Mouse (Mus musculus) lung, embryonic 15.5 days (tissue): ENCODE results near the gene Wdr24. TPM values are rescaled to one million over a fixed set of nuclear protein-coding genes. Genes with fewer than 3 reads are reported as not detected.

ENCODE experiments used
- ATAC-seq: fragments of 200-750 bp; cut with Nextera tagmentation; 2 replicates; pipeline ENCODE4 v1.8.0; 2017; ENCODE audit warnings: moderate number of reproducible peaks, borderline replicate concordance; ENCODE audit not compliant: low FRiP score, low TSS enrichment; ENCODE audit errors: extremely low read depth
- H3K27ac ChIP-seq: fragments of 300-500 bp; sonication (generic); 2 replicates; pipeline ENCODE4 v1.5.1; 2015; ENCODE audit warnings: moderate library complexity, mild to moderate bottlenecking, inconsistent platforms
- H3K27me3 ChIP-seq: fragments of 300-500 bp; sonication (generic); 2 replicates; pipeline ENCODE4 v1.6.1; 2015; ENCODE audit warnings: inconsistent platforms
- H3K36me3 ChIP-seq: fragments of 300-500 bp; sonication (generic); 2 replicates; pipeline ENCODE4 v1.6.1; 2015; ENCODE audit warnings: inconsistent platforms
- H3K4me1 ChIP-seq: fragments of 300-500 bp; sonication (generic); 2 replicates; pipeline ENCODE4 v1.6.1; 2015; ENCODE audit warnings: inconsistent platforms
- H3K4me2 ChIP-seq: fragments of 300-500 bp; sonication (generic); 2 replicates; pipeline ENCODE4 v1.6.1; 2015; ENCODE audit warnings: inconsistent platforms, mild to moderate bottlenecking, moderate library complexity
- H3K4me3 ChIP-seq: fragments of 300-500 bp; sonication (generic); 2 replicates; pipeline ENCODE4 v1.5.1; 2015; ENCODE audit warnings: mild to moderate bottlenecking, inconsistent platforms
- H3K9ac ChIP-seq: fragments of 300-500 bp; sonication (generic); 2 replicates; pipeline ENCODE4 v1.6.1; 2015; ENCODE audit warnings: inconsistent platforms
- H3K9me3 ChIP-seq: fragments of 300-500 bp; sonication (generic); 2 replicates; pipeline ENCODE4 v1.6.1; 2016; ENCODE audit warnings: inconsistent platforms
- WGBS: fragments of 180-500 bp; shearing (Covaris S2); methylation state at CpG from one replicate; pipeline ENCODE4 v1.1.7; 2015; 5-methylcytosine and 5-hydroxymethylcytosine counted together
- polyA plus RNA-seq: library from polyadenylated mRNA; unstranded; fragments of >200 nt; fragmentation: Nextera tagmentation; extraction: Ambion mirVana; gene quantifications from 2 replicates; pipeline ENCODE4 v1.2.1, GENCODE M21; 2015

Gene Wdr24
- polyA plus RNA-seq, 1 experiment from 2014 or later: 26.5 TPM

DNA sequence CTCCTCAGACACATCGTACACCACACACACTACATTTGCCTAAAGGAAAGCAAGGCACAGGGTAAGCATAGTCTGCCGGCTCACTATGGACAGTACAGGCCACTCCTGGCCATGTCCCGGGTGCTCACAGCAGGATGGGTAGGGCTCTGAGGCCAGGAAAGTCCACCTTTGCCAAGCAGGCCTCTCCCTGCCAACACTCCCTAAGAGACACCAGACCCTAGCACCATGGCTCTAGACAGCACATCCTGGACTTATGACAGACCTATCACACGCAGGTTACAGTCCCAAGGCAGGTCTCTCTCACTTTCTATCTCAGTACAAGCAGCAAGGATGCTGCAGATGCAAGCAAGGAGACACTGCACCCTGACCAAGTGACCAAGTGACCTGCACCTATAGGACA, 19.7 kb downstream of the Wdr24 start:
- peaks cover 48% of the 10 kb centered on the region for H3K36me3 ChIP-seq
- H3K27me3 ChIP-seq: no peaks in the 10 kb centered on the region
- no peak overlapping the region for H3K9ac ChIP-seq
- H3K4me1 ChIP-seq: peaks cover 15% of the 10 kb centered on the region
- peak overlapping the region; percentile 82 for H3K4me2 ChIP-seq
- H3K27ac ChIP-seq: no peak overlapping the region
- peak overlapping the region; percentile 77 for H3K4me3 ChIP-seq
- H3K9me3 ChIP-seq: no peaks in the 10 kb centered on the region
- no peak for ATAC-seq
- WGBS: 94% methylated on average over 4 of the region's 4 CpGs

DNA sequence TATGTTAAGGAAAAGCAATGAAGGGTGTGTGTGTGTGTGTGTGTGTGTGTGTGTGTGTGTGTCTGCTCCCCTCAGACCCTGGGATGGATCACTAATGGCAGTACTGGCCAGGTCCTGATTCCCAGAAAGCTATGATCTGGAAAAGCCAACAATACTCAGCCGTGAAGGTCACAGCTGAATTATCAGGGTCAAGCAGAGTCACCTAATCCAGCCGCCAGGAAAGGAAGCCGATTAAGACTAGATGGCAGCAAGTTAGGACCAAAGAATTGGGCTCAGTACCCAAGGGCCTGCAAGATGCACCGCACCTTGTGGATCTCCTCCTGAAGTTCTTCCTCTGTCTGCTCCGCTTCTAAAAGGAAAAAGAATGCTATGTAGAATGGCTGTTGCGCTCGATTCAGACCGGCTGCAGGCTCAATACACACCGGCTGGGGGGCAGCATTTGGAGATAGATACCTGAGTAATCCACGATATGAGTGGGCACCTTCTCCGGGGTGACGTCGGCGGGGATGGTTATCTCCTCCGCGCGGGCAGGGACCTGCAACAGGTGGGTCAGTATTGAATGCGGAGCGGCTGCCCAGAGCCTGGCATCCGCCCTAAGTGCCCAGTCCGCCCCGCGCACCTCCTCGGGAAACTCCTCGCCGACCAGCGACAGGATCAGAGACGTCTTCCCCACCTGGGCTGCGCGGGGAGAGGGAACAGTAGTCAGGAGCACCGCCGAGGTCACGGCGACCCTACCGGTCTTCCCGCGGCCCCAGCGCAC, 20.4 kb downstream of the Wdr24 start:
- Histone ChIP-seq H3K4me1 (peaks cover 15% of the 10 kb centered on the region), H3K4me2 (peak overlapping the region; percentile 82), H3K9me3 (no peaks in the 10 kb centered on the region), H3K9ac (peak overlapping the region; percentile 78), H3K4me3 (peak overlapping the region; percentile 77), H3K27me3 (no peaks in the 10 kb centered on the region), H3K36me3 (peaks cover 46% of the 10 kb centered on the region), H3K27ac (peak overlapping the region; percentile 80)
- 1% methylated on average over 38 of the region's 38 CpGs for WGBS
- no peak; the same call in 1 of the 2 replicates for ATAC-seq

DNA sequence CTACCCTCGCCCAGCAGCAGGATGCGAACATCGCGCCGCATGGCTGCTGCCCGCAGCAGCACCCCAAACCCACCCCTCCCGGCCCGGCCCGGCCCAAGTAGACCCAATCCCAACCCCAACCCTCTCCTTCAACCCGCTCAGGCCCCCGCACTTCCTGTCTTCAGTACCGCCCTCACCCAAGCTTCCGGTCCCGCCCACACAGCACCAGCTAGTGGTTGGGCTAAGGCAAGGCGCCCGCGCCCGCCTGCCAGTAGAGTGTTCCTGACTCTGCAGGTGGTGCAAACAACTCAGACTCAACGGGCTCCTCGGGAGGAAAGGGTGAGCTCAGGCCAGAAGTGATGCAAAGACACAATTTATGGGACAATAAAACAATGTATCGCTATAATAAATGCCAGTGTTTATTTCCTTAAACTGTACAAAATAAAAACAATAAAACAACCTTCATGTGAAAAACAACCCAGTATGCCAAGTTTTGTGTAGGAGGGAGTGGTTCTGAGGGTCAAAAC, 21.0 kb downstream of the Wdr24 start, which contains the start of gene Rhot2:
TSS of gene Rhot2 (minus strand) at position 456 of the 506 bp plus-strand sequence.
- H3K9ac ChIP-seq: peak within 1 kb of the TSS; percentile 78
- peak within 1 kb of the TSS; percentile 82 for H3K4me2 ChIP-seq
- peaks cover 42% of the 10 kb centered on the region for H3K36me3 ChIP-seq
- H3K27me3 ChIP-seq: no peaks in the 10 kb centered on the region
- H3K4me1 ChIP-seq: peaks cover 15% of the 10 kb centered on the region
- peak within 1 kb of the TSS; percentile 80 for H3K27ac ChIP-seq
- WGBS: under 1% methylated on average over 21 of the region's 21 CpGs
- H3K9me3 ChIP-seq: no peaks in the 10 kb centered on the region
- peak within 1 kb of the TSS; percentile 77 for H3K4me3 ChIP-seq
- ATAC-seq: peak; percentile 94

DNA sequence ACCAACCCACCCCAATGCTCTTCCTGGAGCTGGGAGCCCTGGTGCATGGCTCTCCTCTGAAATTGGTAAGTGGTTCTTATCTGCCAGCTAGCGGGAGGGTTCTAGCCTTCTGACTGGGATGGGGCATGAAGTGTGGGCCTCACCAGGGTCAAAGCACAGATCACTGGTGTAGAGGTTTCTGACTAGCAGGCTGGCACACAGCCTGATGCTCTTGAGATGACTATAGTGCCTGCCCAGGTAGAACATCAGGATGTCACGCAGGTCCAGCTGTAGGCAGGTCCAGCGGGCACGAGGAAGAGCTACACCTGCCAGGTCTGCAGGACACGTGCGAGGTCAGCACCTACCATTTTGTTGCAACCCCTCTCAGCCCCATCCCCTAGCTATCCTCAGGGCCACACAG, 36.8 kb downstream of the Wdr24 start:
- H3K4me3 ChIP-seq: peak overlapping the region; percentile 70; the same call in 1 of the 2 replicates
- no peak for ATAC-seq
- H3K27me3 ChIP-seq: no peaks in the 10 kb centered on the region
- peaks cover 16% of the 10 kb centered on the region for H3K4me1 ChIP-seq
- H3K9me3 ChIP-seq: no peaks in the 10 kb centered on the region
- H3K36me3 ChIP-seq: no peaks in the 10 kb centered on the region
- WGBS: 86% methylated on average over 6 of the region's 6 CpGs
- H3K9ac ChIP-seq: peak overlapping the region; percentile 68; the same call in 1 of the 2 replicates
- H3K27ac ChIP-seq: no peak overlapping the region
- peak overlapping the region; percentile 82 for H3K4me2 ChIP-seq

DNA sequence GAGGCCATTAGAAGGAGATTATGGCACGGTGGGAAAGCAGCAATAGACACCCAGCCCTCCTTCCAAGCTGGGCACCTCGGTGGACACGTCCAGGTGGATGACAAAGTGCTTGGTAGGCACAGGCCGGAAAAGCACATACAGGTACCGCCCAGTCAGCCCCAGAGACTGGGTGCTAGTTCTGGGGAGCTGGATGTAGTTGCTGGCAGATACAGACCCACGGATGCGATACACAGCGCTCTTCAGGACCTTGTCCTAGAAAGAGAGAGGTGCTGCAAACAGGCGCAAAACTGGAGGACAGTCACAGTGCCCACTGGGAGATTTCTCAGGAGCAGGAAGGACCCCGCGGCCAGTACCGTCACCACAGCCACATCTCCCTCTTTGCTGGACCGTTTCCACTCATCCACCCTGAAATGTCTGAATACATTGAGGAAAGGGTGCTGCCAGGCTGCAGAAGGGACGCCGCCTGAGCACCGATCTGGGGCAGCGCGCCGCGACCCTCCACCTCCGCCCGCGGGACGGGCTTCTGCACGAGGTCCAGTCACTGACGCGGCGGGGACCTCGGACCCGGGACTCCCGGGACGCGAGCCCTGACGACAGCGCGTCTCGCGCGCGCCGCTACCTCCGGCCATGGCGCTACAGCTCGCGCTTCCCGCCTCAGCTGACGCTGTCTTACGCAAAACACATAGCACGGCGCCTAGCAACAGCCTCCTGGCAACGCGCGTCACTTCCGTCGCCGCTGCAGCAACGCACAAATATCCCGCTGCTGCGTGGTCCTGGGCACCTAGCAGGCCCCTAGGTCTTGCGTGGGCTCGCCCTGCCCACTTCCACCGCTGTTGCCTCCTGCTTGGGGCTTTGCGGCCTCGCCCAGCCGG, 37.6 kb downstream of the Wdr24 start, which contains the start of gene Wdr90:
TSS of gene Wdr90 (minus strand) at position 670 of the 872 bp plus-strand sequence.
- ATAC-seq: peak; percentile 93
- H3K9me3 ChIP-seq: no peaks in the 10 kb centered on the region
- H3K27me3 ChIP-seq: no peaks in the 10 kb centered on the region
- peak within 1 kb of the TSS; percentile 62 for H3K27ac ChIP-seq
- H3K9ac ChIP-seq: peak within 1 kb of the TSS; percentile 68
- no peaks in the 10 kb centered on the region for H3K36me3 ChIP-seq
- WGBS: 3% methylated on average over 62 of the region's 65 CpGs
- H3K4me2 ChIP-seq: peak within 1 kb of the TSS; percentile 82
- H3K4me1 ChIP-seq: peaks cover 16% of the 10 kb centered on the region
- H3K4me3 ChIP-seq: peak within 1 kb of the TSS; percentile 70

DNA sequence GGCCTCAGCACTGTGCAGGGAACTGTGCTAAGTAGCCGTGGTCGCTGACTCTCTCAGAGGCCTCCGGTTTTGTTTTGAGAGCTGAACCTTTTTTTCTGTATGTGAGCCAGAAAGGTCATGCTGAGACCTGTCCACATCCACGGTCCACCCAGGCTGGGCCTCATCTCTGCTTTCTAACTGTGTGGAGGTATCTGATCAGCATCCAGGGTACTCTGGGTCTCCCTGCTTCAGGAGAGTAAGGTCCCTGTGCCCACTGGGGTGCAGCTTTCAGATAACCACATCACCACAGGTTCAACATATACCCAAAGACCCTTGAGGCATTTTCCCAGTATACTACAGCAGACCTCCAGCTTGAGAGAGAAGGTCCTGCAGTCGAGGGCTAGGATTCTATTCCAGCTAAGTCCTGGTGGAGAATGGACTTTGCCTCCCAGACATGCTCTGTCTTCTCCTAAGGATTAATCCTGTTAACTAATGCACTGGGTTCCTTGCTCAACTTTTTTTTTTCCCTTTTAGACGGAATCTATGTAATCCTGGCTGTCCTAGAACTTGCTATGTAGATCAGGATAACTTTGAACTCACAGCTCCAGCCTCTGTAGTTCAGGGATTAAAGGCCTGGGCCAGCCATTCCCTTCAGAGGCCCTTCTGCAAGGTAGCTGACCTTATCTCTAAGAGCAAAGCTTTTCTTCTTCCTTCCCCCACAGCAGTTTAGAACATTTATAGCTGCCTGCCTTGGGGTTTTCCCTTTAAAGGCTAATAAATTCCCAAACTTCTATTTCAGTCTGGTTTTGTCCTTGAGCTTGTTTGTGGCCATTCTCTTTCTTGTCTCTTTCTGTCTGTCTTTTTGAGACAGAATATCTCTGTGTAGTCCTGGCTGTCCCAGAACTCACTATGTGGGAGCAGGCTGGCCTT, 38.5 kb downstream of the Wdr24 start:
- no peaks in the 10 kb centered on the region for H3K36me3 ChIP-seq
- peak; percentile 33; the same call in 1 of the 2 replicates for ATAC-seq
- H3K4me1 ChIP-seq: peaks cover 16% of the 10 kb centered on the region
- peak overlapping the region; percentile 70 for H3K4me3 ChIP-seq
- H3K9me3 ChIP-seq: no peaks in the 10 kb centered on the region
- peak overlapping the region; percentile 68 for H3K9ac ChIP-seq
- H3K27me3 ChIP-seq: no peaks in the 10 kb centered on the region
- WGBS: 13% methylated on average over 6 of the region's 6 CpGs
- H3K4me2 ChIP-seq: peak overlapping the region; percentile 82
- peak overlapping the region; percentile 62 for H3K27ac ChIP-seq

DNA sequence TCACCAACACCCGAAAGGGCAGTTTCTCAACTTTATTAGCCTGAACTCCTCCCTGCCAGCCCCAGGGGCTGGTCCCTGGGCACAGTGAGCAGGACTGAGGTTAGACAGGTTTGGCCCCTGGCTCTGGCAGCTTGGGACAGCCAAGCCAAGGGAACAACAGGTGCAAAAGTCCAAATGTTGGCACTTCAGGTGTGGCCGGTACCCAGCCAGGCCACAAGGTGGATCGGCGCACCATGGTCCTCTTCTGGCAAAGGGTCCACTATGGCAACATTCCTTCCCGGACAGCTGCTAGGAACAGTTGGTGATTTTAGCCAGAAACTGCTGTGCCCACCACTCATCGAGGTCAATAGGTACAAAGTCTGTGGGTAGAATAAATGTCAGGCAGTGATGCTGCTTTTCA, 40.3 kb downstream of the Wdr24 start:
- Histone ChIP-seq H3K9me3 (no peaks in the 10 kb centered on the region), H3K4me1 (peaks cover 26% of the 10 kb centered on the region), H3K9ac (no peak overlapping the region), H3K36me3 (no peaks in the 10 kb centered on the region), H3K4me3 (no peak overlapping the region), H3K27me3 (no peaks in the 10 kb centered on the region), H3K27ac (no peak overlapping the region), H3K4me2 (no peak overlapping the region)
- ATAC-seq: no peak
- WGBS: 82% methylated on average over 6 of the region's 6 CpGs

DNA sequence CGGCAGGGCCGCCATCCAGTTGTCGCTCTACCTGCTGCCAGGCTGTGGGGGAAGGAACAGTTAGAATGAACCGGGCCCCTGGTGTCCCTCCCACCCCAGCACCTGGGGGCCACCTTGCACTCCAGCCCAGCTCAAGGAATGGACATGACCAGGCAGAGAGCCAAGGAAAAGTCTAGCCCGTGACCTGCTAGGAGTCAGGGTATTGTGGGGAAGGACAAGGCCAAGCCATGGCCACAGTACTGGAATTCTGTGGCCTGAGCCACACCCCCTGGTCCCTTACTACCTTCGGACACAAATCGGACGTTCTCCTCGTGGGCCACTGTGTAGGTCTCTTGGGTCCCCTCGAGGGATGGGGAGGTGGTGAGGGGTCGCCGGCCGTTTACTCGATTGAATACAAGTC, 40.9 kb downstream of the Wdr24 start:
- 93% methylated on average over 14 of the region's 14 CpGs for whole genome bisulfite sequencing
- H3K4me3 ChIP-seq: no peak overlapping the region
- no peaks in the 10 kb centered on the region for H3K27me3 ChIP-seq
- no peaks in the 10 kb centered on the region for H3K36me3 ChIP-seq
- no peak for ATAC-seq
- no peak overlapping the region for H3K27ac ChIP-seq
- no peaks in the 10 kb centered on the region for H3K9me3 ChIP-seq
- no peak overlapping the region for H3K9ac ChIP-seq
- no peak overlapping the region for H3K4me2 ChIP-seq
- H3K4me1 ChIP-seq: peaks cover 31% of the 10 kb centered on the region

DNA sequence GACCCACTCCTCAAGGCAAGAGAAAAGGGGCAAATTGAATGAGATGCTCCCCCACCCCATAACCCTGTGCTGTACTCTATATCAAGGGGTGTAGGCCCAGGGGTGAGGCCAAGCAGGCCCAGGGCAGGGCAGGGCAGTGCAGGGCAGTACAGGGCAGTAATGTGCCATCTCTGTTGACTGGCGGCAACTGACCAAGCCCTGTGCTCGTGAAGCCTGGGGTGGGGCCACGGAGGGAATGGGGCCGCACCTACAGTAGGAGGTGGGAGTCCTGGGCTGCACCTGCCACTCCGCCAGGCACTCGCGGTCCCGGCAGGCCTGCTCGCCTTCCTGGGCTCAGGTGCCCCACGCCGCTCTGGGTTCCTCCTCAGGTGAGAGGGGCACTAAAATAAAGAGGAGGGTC, 41.9 kb downstream of the Wdr24 start:
- no peak overlapping the region for H3K27ac ChIP-seq
- H3K9ac ChIP-seq: no peak overlapping the region
- H3K27me3 ChIP-seq: no peaks in the 10 kb centered on the region
- H3K36me3 ChIP-seq: no peaks in the 10 kb centered on the region
- ATAC-seq: no peak
- no peak overlapping the region for H3K4me3 ChIP-seq
- H3K4me1 ChIP-seq: peaks cover 28% of the 10 kb centered on the region
- H3K9me3 ChIP-seq: no peaks in the 10 kb centered on the region
- WGBS: 83% methylated on average over 11 of the region's 11 CpGs
- H3K4me2 ChIP-seq: no peak overlapping the region

DNA sequence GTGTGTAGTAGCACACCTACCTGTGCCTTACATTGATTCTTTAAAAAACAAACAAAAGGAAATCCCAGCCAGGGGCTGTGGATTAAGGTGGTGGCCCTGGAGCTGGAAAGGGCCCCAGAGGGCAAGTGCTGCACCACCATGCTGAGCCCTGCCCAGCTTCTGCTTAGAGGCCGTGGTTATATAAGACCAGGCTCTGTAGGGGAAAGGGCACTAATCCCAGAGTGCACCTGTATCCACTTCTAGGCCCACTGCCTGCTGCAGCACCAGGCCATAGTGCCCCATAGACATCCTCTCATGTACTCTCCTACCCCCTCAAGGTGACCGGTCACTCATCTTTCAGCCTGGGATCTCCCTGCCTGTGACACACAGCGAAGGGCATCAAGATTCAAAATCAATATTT, 42.7 kb downstream of the Wdr24 start:
- H3K4me3 ChIP-seq: no peak overlapping the region
- H3K27ac ChIP-seq: no peak overlapping the region
- no peak overlapping the region for H3K4me2 ChIP-seq
- H3K9ac ChIP-seq: no peak overlapping the region
- H3K4me1 ChIP-seq: peaks cover 21% of the 10 kb centered on the region
- no peaks in the 10 kb centered on the region for H3K27me3 ChIP-seq
- no peak for ATAC-seq
- 98% methylated on average over 3 of the region's 3 CpGs for WGBS
- no peaks in the 10 kb centered on the region for H3K9me3 ChIP-seq
- H3K36me3 ChIP-seq: no peaks in the 10 kb centered on the region

DNA sequence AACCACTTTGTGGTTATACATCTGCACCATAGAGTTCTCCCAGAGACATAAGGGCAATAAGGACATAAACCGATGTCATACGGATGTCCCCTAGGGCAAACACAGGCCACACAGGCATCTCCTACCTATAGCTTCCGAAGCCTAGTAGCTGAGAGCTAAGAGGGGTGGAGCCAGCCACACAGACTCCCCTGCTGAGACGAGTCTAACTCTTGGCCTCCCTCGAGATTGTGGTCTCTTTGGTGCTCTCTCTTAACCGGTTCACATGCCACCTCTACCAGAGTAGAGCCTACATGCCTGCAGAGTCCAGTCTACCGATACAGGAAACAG, 44.0 kb downstream of the Wdr24 start:
- Histone ChIP-seq H3K27me3 (no peaks in the 10 kb centered on the region), H3K4me3 (peak overlapping the region; percentile 61), H3K36me3 (no peaks in the 10 kb centered on the region), H3K4me1 (peaks cover 15% of the 10 kb centered on the region), H3K4me2 (peak overlapping the region; percentile 99), H3K27ac (no peak overlapping the region), H3K9me3 (no peaks in the 10 kb centered on the region), H3K9ac (peak overlapping the region; percentile 63; the same call in 1 of the 2 replicates)
- WGBS: 14% methylated on average over 7 of the region's 7 CpGs
- ATAC-seq: no peak
